Mouse (Mus musculus) limb, embryonic 11.5 days (tissue): ENCODE data around the gene Tmem185b. TPM values are rescaled to one million over a fixed set of nuclear protein-coding genes. Genes with fewer than 3 reads are reported as not detected.

Experiments
- ATAC-seq: fragments of 200-750 bp; cut with Nextera tagmentation; 2 replicates; pipeline ENCODE4 v1.8.0; 2017; ENCODE audit warnings: low read depth; ENCODE audit not compliant: insufficient number of reproducible peaks, low FRiP score, low TSS enrichment
- DNase-seq: peaks from one replicate; pipeline ENCODE4 v3.0.0-alpha.2; 2015; ENCODE audit warnings: low spot score
- H3K27ac ChIP-seq: fragments of 300-500 bp; sonication (generic); replicated peaks from 2 replicates; pipeline ENCODE4 v1.5.1; 2014; ENCODE audit warnings: low read depth, mild to moderate bottlenecking, low read length
- H3K27me3 ChIP-seq: fragments of 300-500 bp; sonication (generic); 2 replicates; pipeline ENCODE4 v1.6.1; 2014; ENCODE audit warnings: mild to moderate bottlenecking, low read length, mixed read lengths; ENCODE audit not compliant: control insufficient read depth, insufficient read depth
- H3K36me3 ChIP-seq: fragments of 300-500 bp; sonication (generic); 2 replicates; pipeline ENCODE4 v1.6.1; 2014; ENCODE audit warnings: mild to moderate bottlenecking, low read length, moderate library complexity, mixed read lengths; ENCODE audit not compliant: control insufficient read depth, insufficient read depth
- H3K4me1 ChIP-seq: fragments of 300-500 bp; sonication (generic); 2 replicates; pipeline ENCODE4 v1.6.1; 2014; ENCODE audit warnings: low read length, mixed read lengths; ENCODE audit not compliant: control insufficient read depth, insufficient read depth
- H3K4me2 ChIP-seq: fragments of 300-500 bp; sonication (generic); 2 replicates; pipeline ENCODE4 v1.6.1; 2014; ENCODE audit warnings: low read depth, mild to moderate bottlenecking, moderate library complexity; ENCODE audit not compliant: severe bottlenecking
- H3K4me3 ChIP-seq: fragments of 300-500 bp; sonication (generic); 2 replicates; pipeline ENCODE4 v1.5.1; 2014; ENCODE audit warnings: low read depth, low read length
- H3K9ac ChIP-seq: fragments of 300-500 bp; sonication (generic); 2 replicates; pipeline ENCODE4 v1.6.1; 2014; ENCODE audit warnings: mild to moderate bottlenecking, low read length
- H3K9me3 ChIP-seq: fragments of 300-500 bp; sonication (generic); 2 replicates; pipeline ENCODE4 v1.6.1; 2016; ENCODE audit warnings: low read length; ENCODE audit not compliant: control insufficient read depth
- WGBS: fragments of 180-500 bp; shearing (Covaris S2); extraction: QIAGEN DNeasy Blood & Tissue Kit; methylation state at CpG from one replicate; pipeline ENCODE4 v1.1.7; 2014; 5-methylcytosine and 5-hydroxymethylcytosine counted together
- polyA plus RNA-seq: library from polyadenylated mRNA; unstranded; fragments of >200 nt; fragmentation: Nextera tagmentation; extraction: Ambion mirVana; gene quantifications from 2 replicates; pipeline ENCODE4 v1.2.1, GENCODE M21; 2014

The Tmem185b gene
- polyA plus RNA-seq, 1 experiment from 2014 or later, result 24.2 TPM

GRCm38 (mm10) chr1:119570134-119570533 is 44.2 kb downstream of the Tmem185b start:
- Histone ChIP-seq H3K9ac (no peak overlapping the region), H3K4me1 (no peaks in the 10 kb centered on the region), H3K9me3 (no peaks in the 10 kb centered on the region), H3K4me2 (no peak overlapping the region), H3K27me3 (no peaks in the 10 kb centered on the region), H3K27ac (no peak overlapping the region), H3K36me3 (no peaks in the 10 kb centered on the region), H3K4me3 (no peak overlapping the region)
- 28% methylated on average over 1 of the region's 1 CpGs for WGBS
- DNase-seq (no peak), ATAC-seq (no peak)

Other genes starting within 250 kb of the Tmem185b start
- gene Inhbb, start 103.9 kb upstream of the Tmem185b start, polyA plus RNA-seq, result 0.09 and 0.15 TPM in 2 replicates
- gene Ralb, start 21.4 kb upstream of the Tmem185b start, polyA plus RNA-seq, result 85.5 and 91.0 TPM in 2 replicates
- 19.6 and 22.2 TPM in 2 replicates for gene Epb41l5, start 122.8 kb downstream of the Tmem185b start, polyA plus RNA-seq